Mouse (Mus musculus) kidney, adult 2 months (tissue): ENCODE data around the gene Pgpep1.

ENCODE experiments used
- CTCF ChIP-seq: fragments of 200-500 bp; conservative IDR thresholded peaks from 2 replicates; pipeline ENCODE4 v1.5.1; 2011; ENCODE audit warnings: low read depth, mild to moderate bottlenecking, control low read depth, low read length, moderate library complexity, mixed read lengths; ENCODE audit not compliant: insufficient read depth, insufficient read length
- POLR2A ChIP-seq: fragments of 200-500 bp; IDR thresholded peaks from one replicate; pipeline ENCODE4 v1.6.1; 2011; ENCODE audit warnings: low read depth, low read length, control low read depth

DNA sequence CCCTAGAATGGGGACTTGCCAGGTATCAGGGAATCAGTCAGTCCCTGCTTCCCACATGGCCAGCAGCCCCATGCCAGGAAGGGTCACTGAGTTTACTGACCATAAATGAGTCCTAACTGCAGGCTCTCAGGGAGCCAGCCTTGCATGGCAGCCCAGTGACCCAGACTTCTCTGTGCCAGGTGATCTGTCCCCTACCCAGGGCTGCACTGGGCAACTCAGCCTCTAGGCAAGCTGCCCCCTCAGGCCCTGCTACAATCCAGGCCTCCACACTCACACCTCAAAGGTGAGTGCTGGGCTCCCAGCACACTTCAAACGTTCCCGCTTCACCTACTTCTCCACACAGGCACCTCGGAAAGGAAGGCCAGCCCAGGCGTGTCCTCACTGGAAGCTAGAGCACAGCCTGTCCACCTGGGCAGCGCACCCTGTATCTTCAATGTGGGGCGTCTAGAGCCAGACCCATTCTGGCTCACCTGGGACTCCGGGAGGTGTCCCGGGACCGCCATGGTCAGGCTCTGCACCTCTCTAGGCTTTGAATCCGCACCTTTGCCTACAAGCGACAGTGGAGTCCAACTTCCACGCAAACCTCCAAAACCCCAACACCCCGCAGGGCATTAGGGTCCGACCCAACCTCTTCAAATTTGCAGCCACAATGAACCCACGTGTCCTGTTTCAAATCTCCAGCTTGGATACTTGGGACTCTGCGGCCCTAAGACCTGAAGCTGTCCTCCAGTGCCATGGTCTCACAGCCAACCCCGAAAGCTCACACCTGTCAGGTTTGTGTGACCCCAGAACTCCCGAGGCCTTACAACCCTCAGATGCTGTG is 53.2 kb downstream of the Pgpep1 start:
- TF ChIP-seq POLR2A (no peak), CTCF (no peak)
